Mouse (Mus musculus): ENCODE results near the gene Ttyh1.

Gene Ttyh1

DNA sequence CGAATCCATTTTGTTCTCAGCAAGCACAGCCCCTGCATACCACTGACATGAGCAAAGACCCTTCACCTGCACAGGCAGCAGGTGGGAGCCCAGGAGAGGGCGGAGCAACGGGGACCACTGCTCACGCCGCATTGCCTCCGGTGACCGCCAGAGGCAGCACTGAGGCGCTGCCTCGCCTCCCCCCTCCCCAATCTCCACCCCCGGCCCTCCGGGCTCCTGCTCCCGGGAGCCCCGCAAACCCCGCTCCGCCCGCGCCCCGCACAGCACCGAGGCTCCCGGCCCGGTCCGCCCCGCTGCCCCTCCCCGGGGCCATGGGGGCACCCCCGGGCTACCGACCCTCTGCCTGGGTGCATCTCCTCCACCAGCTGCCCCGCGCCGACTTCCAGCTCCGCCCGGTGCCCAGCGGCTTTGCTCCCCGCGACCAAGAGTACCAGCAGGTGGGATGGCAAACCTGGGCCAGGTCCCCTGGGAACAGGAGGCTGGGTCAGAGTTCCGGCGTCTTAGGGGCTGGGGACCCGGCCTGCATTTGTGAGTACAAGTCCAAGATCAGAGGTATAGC, at the start of gene Ttyh1:
Gene Ttyh1 (plus strand): TSS at position 65 of the 559 bp plus-strand sequence.
- DNase-seq: peak; percentile 76

DNA sequence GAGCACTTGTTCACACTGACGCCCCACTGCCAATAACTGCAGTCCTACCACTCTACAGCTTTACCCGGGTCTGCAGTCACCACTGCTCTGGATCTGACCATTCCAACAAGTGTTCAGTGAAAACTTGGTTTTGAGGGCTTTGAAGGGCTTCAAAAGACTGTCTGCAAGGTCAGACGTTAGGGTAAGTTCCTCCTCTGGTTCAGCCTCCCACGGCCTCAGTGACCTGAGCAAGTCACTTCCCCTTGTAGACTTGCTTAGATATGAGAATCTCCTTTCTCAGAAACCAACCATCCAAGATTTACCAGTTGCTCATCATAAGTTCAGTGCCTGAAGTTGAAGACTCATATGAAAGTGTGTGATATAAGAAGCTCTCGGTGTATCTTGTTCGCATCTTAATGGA, 48.1 kb upstream of the Ttyh1 start:
- no peak for DNase-seq

DNA sequence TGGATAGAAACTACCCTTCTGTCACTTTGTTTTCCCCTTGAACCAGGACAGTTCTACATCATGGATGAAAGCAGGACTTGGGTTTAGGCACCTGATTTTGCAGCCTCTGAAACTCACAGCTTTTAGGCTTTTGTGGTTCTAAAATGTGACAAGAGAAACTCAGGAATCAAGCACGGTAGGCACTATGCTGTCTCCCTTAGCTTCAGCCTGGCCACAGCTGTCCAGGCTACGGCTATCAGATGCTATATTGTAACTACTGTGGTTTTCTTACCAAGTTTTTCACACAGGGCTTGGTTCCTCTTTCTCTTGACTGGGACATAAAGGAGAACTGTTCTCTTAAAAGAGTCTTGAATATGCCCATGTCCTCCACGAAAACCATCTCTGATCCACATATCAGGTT, 46.1 kb upstream of the Ttyh1 start:
- no peak for DNase-seq

DNA sequence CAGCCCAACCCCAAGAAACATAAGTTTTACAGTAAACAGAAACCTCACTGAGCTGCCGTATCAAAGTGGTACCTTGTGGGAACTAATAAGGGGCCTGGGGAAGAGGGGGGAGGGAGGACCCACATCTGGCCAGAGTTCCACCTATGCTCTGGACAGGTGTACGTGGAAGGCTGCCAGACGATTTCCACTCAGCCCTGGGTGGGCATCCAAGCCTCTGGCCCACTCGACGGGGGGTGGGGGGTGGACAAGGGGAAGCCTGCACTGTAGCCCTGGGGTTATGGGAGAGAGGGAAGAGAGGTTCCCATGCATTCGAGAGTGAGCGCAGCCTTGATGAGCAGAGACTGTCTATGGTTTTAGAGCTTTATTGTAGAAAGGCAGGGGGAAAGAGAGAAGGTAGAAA, 39.7 kb upstream of the Ttyh1 start:
- no peak for DNase-seq

DNA sequence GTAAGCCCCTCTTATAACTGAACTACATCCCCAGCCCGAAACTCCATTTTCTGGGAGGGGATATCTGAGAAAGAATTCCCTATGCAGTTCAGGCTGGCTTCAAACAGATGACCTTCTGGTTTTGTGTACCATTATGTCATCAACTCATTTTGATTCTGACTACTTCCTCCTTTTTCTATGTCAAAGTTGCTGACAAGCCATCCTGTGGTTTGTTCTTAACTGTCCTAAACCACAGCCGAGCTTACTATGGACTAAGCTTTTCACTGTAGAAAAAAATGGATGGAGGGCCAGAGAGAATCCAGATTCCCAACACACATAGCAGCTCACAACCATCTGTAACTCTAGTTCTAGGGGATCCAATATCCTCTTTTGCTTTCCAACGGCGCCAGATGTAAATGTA, 38.7 kb upstream of the Ttyh1 start:
- no peak for DNase-seq

DNA sequence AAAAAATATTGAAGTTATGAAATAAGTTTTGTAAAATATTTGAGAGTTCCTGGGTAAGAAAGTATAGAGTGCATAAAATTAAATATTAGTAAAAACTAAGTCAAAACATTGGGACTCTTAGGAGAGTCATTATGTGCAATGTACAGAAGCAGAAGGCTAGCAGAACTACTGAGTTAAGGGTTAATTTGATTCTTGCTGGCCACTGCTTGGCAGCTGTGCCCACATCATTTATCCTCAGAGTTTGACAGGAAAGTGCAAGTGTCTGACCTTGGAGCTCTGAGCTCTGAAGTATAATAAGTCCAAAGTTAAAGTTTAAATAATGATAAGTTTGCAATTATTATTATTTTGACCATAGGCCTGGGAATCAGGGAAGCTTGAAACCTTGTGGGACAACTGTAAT, 37.5 kb upstream of the Ttyh1 start:
- no peak for DNase-seq

DNA sequence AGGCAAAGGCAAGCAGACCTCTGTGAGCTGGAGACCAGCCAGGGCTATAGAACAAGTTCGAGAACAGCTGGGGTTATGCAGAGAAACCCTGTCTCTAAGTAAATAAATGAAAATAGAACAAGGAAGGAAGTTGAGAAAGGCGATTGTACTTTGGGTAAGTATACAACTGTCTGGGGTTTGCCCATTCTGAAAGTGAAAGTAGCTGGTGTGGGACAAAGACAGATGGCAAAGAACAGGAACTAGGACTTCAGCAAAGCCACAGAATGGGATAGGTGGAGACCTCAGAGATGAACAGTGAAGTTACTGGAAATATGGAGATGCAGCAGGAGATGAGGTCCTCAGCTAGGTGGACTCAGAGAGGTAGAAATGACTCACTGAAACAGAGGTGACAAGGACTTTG, 36.4 kb upstream of the Ttyh1 start:
- no peak for DNase-seq

DNA sequence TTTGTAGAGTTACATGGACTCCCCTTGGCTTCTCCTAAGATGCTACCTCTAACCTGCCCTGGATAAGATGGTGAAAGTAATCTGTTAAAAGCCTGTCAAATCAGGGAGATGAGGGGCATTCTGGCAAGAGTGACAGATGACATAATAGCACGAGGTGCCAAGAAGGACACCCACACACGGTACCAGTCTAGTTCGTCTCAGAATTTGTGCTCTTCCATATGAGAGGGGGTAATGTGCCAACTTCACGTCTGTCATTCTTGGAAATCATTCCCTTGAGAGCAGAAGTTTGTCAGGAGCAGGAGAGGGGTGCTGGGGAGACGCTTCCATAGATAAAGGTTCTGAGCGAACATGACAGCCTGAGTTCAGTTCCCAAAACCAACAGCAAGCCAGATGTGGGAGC, 35.0 kb upstream of the Ttyh1 start:
- no peak for DNase-seq

DNA sequence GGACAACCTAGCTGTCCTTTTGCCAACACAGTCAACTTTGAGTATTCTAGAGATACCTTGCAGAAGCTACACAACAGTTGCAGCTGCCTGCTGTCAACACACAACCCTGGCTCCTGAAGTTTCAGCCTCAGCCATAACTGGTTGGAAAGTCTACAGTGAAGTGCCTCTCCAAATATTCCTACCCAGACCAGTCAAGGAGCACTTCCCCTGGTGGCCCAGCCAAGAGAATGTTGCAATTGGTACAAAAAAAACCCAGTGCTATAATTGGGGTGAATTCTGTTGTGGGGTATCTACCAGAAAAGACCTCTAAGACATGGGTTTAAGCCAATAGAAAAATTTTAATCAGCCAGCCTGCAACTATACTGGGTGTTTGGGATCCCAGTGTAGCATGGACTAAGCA, 33.6 kb upstream of the Ttyh1 start:
- no peak for DNase-seq

DNA sequence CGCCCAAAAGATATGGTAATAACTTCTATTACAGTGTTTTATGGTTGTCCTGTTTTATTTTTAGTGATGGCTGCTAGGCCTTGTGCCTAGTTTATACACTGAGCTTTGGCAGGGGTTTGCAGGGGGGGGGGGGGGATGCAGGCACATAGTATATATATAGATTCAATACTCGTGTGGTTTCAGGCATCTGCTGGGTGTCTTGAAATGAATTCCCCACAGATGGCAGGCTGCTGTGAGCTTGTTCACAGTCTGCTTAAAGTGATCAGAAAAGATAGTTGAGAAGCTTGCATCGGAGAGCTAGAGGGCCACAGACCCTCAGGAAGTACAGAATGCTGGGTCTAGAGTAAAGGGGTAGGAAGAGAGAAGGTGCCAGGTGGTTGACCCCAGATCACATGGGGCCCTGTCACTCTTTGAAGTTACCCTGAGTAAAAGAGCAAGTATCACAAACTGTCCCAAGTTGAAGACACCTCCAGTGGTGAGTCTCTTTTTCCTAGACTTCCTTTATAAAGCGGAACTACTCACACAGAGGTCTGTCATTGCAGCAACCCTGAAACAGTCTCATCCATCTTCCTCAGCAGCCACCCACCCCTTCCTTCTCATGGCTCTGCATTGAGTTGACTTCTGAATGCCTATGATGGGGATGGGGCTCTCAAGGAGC, 31.8 kb upstream of the Ttyh1 start:
- DNase-seq: no peak

DNA sequence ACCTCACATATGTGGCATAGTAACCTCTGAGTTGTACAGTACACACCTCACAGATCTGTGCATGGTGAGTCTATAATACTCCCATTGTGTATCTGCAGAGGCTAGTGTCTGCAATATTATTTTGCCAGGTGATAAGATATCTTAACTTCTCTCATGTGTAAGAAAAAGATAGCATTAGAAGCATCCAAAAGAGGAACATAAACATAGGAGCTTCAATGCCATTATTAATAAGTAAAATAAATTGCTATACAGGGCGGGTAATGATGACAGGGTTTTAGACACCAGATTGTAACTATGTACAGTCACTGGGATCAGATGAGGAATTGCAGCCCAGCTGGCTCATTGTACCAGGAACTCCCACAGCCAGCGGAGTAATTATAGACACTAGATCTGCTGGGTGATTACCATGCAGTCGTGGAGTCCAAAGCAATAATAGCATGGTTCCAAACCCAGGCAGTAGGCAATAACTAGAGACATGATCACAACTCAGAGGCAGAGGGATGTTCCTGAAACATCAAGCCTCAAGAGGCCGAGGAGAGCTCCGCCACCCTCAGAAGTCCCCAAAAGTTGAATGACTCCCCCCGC, 31.2 kb upstream of the Ttyh1 start:
- DNase-seq: no peak

DNA sequence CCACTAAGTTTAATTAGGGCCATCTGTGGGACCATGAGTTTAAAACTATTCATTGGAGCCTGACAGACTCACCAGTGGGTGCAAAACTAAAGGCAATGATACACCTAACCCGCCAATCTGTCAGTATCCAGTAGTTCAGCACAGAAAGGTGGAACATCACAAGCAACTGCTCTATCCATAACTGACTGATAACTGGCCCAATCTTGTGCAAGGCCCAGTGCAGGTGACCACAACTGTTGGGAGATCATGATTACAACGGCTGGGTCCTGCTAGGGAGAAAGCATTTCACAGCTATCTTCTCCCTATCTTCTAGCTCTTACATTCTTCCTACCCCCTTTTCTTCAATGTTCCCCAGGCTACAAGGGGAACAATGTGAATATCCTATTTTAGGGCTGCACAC, 30.5 kb upstream of the Ttyh1 start:
- DNase-seq: no peak

DNA sequence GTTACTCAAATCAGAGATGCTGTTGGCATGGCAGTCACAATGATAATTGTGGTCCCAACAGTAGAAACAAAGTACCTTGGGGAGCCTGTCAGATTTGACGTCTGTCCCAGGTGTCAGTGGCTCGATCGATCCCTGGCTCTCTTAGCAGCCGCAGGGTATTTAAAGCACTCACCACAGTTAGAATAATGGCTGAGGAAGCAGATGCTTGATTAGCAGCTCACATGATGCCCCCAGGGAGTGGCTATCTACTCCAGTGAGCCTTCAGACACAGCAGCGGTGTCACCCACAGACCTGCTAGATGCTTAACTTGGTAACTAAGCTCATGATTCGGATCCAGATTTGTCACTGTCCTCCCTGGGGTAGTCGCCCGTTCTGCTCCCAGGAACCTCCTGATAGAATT, 28.0 kb upstream of the Ttyh1 start:
- DNase-seq: no peak

DNA sequence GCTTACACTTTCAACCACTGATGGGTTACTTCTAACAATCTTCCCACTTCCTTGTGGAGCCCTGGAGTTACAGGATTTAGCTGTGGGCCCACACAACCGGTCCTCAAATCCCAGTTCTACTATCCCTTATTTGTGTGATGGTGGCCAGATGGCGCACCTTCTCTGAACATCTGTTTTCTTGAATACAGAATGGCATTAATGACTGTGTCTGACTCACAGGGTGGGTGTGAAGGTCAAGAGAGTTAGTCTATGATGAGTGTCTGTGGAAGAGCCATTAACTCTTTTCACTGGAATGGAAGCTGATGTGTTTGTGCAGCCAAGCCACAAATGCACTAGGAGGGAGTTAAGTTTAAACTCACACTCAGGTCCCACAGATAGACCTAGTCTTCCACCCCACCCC, 20.9 kb upstream of the Ttyh1 start:
- DNase-seq: no peak

DNA sequence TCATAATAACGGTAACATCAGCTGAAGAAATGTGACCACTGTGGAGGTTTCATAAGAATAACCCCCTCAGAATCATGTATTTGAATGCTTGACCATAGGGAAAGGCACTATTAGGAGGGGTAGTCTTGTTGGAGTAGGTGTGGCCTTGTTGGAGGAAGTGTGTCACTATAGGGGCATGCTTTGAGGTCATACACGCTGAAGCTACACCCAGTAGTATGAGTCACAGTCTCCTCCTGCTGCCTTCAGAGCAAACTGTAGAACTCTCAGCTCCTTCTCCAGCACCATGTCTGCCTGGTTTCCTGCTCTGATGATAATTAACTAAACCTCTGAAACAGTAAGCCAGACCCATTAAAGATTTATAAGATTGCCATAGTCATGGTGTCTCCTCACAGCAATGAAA, 20.4 kb upstream of the Ttyh1 start:
- DNase-seq: no peak

DNA sequence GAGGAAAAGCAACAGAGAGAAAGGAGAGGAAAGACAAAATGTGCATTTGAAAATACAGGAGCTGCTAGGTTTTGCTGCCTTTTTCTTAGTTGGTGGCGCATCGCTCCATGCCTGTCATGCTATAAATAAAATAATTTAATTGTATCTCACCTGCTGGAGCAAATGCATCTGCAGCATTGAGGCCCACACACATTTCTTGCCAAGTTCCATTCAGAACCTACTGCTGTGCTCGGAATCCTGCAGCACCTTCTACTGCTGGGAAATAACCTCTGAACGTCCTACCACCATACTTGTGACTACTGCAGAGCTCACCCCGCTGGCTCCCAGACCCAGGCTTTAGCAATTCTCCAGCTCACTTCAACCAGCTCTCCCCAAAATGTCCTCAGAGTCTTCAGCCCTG, 18.1 kb upstream of the Ttyh1 start:
- no peak for DNase-seq

DNA sequence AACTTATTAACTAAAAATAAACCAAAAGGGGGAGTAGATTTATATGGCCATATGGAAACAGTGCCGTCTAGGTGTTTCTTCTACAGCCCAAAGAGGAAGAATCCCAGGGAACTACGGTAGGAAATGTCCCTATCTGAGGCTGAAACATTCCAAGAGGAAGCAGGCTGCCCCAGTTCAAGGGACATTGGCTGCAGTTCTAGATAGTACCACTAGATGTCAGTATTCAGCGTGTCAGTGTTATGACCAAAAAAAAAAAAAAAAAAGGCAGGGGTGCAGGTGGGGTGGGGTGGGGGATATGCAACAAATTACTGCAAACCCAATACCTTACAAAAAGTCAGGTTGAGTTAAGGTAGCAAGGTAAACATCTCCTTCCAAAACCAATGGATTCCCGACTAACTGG, 15.8 kb upstream of the Ttyh1 start:
- DNase-seq: no peak

DNA sequence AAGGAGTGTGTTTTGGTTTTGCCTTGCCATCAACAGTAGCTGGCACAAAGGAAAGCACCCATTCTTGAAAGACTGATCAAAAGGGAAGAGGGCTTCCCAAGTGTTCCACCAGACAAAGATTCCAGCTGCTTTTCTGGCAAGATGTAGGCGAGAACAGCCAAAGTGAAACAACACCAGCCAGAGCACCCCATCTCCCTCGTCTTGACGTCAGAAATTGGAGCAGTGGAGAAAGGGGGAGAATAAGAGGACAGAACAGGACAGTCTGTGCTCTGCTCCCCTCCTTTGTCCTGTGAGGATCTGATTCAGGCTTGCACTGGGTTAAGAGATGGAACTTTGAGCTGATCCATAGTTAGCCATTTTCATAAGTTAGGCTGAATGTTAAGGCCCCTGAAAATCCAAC, 7.4 kb upstream of the Ttyh1 start:
- peak; percentile 28 for DNase-seq

DNA sequence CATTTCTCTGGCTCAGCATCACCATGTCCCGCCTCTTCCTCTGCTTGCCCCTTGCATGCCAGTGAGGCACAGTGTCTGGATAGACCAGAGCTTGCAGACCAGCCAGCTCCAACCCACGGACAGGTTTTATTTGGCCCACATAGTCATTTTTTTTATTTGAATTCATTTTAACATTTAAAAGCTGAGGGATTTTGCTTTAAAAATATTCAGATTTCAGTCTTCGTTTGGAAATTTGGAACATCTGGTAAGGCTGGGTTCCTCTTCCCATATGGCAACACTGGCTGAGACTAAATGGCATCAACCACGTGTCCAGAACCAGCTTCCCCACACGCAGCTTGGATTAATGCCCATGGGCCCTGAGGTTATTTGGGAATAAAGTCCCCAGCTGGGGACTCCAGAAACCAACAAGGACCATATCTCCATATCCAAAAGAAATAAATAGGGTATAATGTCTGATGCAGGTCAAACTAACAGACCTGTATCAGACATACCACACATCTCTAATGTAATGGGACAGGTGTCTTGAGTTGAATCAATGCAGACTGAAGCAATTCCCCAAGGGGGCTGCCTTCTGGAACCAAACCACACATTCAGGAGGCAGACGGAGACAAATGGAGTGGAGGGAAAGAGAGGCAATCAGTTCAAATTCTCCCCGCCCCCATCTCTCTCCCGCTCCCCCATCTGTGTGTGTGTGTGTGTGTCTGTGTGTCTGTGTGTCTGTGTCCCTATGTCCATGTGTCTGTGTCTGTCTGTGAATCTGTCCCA, 2.0 kb upstream of the Ttyh1 start:
- DNase-seq: peak; percentile 16

DNA sequence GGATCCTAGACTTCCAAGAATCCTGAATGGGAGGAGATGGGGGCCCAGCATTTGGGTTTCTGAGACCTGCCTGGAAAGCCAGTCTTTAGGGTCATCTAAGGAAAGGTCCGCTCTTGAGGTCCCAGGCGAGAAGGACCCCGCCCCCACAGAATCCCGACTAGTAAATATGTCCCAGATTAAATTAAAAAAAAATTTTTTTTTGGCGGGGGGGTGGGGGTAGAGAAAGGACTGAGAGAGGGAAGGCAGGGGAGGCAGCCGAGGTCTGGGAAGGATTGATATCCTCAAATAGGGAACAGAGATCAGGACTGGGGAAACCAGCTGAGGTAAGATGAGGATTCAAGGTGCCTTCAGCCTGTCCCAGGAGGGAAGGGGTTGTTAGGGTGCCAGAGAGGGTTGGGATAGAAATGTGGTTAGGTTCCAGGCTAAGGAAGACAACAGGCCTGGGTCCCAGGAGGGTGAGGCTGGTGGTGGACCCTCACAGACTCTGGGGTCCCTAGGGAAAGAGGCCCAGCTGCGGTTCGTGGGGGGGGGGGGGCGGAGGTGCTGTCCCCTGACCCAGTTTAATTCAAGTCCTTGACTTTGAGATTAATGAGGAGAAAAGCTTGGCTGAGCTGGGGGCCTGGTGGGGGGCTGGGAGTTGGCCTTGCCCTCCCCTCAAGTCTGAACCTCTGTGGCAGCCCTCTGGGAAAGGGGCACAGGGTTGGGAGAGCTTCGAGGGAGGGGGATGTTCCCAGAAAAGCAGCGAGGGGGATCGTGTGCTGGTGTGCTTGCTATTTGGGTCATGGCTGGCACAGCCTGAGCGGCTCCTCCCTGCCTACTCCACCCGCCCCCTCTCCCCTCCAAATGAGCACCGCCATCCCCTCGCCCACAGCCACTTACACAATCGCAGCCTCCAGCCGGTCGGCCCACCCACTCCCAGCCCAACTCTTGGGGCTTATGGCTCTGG, 1.0 kb downstream of the Ttyh1 start:
- DNase-seq: peak; percentile 66

DNA sequence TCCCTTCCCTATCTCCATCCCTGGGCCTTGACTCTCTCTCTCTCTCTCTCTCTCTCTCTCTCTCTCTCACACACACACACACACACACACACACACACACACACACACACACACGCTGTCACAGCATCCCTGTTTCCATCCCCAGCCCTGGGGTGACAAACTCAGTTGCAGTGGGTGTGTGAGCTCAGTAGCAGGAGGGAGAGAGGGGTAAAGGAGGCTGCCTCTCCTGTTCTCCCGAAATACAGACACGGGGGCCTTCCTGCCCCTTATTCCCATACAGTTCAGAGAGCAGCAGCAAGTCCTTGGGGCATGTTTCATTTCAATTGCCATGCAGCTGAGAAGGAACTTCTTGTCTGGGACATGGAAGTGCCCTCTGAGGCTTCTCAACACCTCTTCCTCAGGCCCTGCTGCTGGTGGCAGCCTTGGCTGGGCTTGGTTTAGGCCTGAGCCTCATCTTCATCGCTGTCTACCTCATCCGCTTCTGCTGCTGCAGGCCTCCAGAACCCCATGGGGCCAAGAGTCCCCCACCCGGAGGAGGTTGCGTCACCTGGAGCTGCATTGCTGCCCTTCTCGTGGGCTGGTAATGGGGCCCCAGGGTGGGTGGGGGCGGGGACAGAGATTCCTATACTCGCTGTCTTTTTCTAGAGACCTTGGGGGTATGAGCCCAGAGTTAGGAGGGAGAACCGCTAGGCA, 3.0 kb downstream of the Ttyh1 start:
- peak; percentile 36 for DNase-seq

DNA sequence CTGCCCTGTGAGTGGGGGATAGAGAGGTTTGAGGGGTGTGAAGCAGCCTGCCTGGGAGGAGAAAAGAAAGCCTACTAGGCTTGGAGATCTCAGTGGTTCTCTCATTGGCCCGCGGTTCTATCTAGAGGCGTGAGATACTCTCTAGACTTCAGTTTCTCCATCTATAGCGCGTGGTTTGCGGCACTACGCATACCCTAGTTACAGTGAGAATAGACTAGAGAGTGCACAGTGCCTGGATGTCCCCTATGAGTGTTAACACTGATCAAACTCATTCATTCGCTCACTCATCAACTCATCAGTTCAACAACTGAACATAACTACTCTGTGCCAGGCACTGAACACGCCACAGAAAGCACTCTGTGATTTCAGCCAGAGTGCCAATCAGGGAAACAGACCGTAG, 3.6 kb downstream of the Ttyh1 start:
- no peak for DNase-seq
